8 mouse cellular contexts compared by ENCODE assay signal in the genomic region with DNA sequence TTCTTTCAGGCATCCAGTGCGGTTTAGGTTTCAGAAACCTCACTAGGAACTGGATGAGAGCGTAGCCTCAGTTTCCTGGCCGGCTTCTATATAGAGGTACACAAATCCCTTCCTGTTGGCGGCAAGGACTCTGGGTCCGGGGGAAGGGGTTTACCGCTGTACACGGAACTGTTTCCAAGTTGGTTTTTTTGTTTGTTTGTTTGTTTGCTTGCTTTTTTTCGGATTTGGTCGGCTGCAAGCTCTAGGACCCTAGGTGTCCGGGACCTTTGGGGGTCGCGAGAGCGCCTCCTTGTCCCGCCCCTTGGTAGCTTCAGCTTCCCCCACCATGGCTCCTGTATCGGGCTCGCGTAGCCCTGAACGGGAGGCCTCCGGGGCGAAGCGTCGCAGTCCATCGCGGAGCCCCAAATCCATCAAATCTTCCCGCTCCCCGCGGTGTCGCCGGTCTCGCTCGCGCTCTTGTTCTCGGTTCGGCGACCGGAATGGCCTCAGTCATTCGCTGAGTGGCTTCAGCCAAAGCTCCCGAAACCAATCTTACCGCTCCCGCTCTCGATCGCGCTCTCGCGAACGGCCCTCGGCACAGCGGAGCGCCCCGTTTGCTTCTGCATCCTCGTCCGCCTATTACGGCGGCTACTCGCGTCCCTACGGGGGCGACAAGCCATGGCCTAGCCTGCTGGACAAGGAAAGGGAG. TPM values are rescaled to one million over a fixed set of nuclear protein-coding genes. Genes with fewer than 3 reads are reported as not detected.
A peak's percentile ranks its signal among the peaks of the same experiment; 100 is the strongest.
DNase-seq lines count a peak whose midpoint lies in the region; ATAC-seq and TF ChIP-seq lines count a peak whose summit lies in the region.

TSS of gene Nkap (plus strand) at position 125 of the 688 bp plus-strand sequence.

- CTCF ChIA-PET in Patski (lab: Charles Lee) = no interaction called here

- TF ChIP-seq CTCF in Patski (IDR thresholded peaks at IDR 0.05) = no peak

- peak within 1 kb of the TSS; percentile 84 for H3K9ac ChIP-seq in hindbrain, embryonic 14.5 days

- POLR2A ChIA-PET in Patski (lab: Charles Lee) = interaction anchor here (0.6 kb wide), 1 partner anchor 821 kb away, joined by 3 read pairs; no protein-coding TSS in a partner anchor

- H3K4me1 ChIP-seq in hindbrain, embryonic 14.5 days (replicated peaks; ENCODE audit: control insufficient read depth, insufficient read depth, low read length) = peaks cover 8% of the 10 kb centered on the region

- peaks cover 5% of the 10 kb centered on the region for H3K27me3 ChIP-seq in Patski
- H3K27me3 ChIP-seq in hindbrain, embryonic 14.5 days (ENCODE audit: control insufficient read depth, insufficient read depth, low read length) = no peaks in the 10 kb centered on the region

- peak; percentile 34 for DNase-seq in Patski (ENCODE audit: low read depth, low spot score)
- peak; percentile 85 for DNase-seq in cerebellum, postnatal 14 days
- peak; percentile 40 to 46 for DNase-seq in frontal cortex, postnatal 14 days (ENCODE audit: low spot score in 2 of 2)
- DNase-seq in hindbrain, embryonic 14.5 days (ENCODE audit: low spot score) = peak; percentile 83
- peak; percentile 29 for DNase-seq in left cerebral cortex, adult 11 months (ENCODE audit: low spot score)
- DNase-seq in lung, postnatal 4 days = peak; percentile 66 to 82
- DNase-seq in retina, postnatal 7 days (ENCODE audit: low read depth, low spot score) = peak; percentile 63
- peak; percentile 36 for DNase-seq in urinary bladder, adult 2 months (ENCODE audit: low spot score)

- H3K9me3 ChIP-seq in hindbrain, embryonic 14.5 days (ENCODE audit: control insufficient read depth, low read length) = no peaks in the 10 kb centered on the region

- peak within 1 kb of the TSS; percentile 64 for H3K4me3 ChIP-seq in hindbrain, embryonic 14.5 days (replicated peaks; ENCODE audit: low read length)

- peak within 1 kb of the TSS; percentile 61 for H3K4me2 ChIP-seq in hindbrain, embryonic 14.5 days (replicated peaks)

- peak within 1 kb of the TSS; percentile 80 for H3K27ac ChIP-seq in hindbrain, embryonic 14.5 days

- ATAC-seq in Patski = peak; percentile 51
- peak; percentile 92 for ATAC-seq in hindbrain, embryonic 14.5 days (ENCODE audit: low FRiP score)

- WGBS in hindbrain, embryonic 14.5 days = 13% methylated on average over 49 of the region's 58 CpGs

- in situ Hi-C loops in Patski (cut with MboI; ENCODE audit: low pct_unique_long_range_greater_than_20kb) = no loop called here

- H3K36me3 ChIP-seq in hindbrain, embryonic 14.5 days (replicated peaks; ENCODE audit: control insufficient read depth, insufficient read depth) = no peaks in the 10 kb centered on the region

RNA-seq across cellular contexts. Expression of gene Nkap, which starts in this region (rescaled TPM):
- 16.7 TPM for polyA plus RNA-seq in Patski (2021)
- 23.5 and 23.8 TPM in 2 replicates for polyA plus RNA-seq in hindbrain, embryonic 14.5 days (2014; fragmentation: Nextera tagmentation; extraction: Ambion mirVana)
- 4.2 and 5.3 TPM in 2 replicates for polyA plus RNA-seq in urinary bladder, adult 2 months (2012; rRNA removed)

Comparison
In these comparisons a context has a peak if more than half of its experiments do, and no peak if none do; other contexts are left out.
1. Peak in every context shown above with its lines: DNase-seq, ATAC-seq, H3K4me3 ChIP-seq and H3K27ac ChIP-seq.
2. DNase-seq: peak in every context shown above with its lines; median percentile 85 in cerebellum, postnatal 14 days; 83 in hindbrain, embryonic 14.5 days; 74 in lung, postnatal 4 days; 63 in retina, postnatal 7 days; 43 in frontal cortex, postnatal 14 days; 36 in urinary bladder, adult 2 months; 34 in Patski; 29 in left cerebral cortex, adult 11 months.